Mouse (Mus musculus): ENCODE results near the gene Map3k13. TPM values are rescaled to one million over a fixed set of nuclear protein-coding genes. Genes with fewer than 3 reads are reported as not detected.

Map3k13 gene
- polyA plus RNA-seq, 1 experiment from 2014 or later = 0.35 TPM

Other genes starting within 250 kb of the Map3k13 start
- 2.6 and 3.7 TPM in 2 replicates for gene 2510009E07Rik, start 99.7 kb upstream of the Map3k13 start, polyA plus RNA-seq (2015; fragmentation: Nextera tagmentation; extraction: Ambion mirVana)
- gene Ehhadh, start 6.5 kb upstream of the Map3k13 start, polyA plus RNA-seq (2015; fragmentation: Nextera tagmentation; extraction: Ambion mirVana) = 5.9 and 6.4 TPM in 2 replicates
- 27.2 and 31.1 TPM in 2 replicates for gene Tmem41a, start 153.2 kb downstream of the Map3k13 start, polyA plus RNA-seq (2015; fragmentation: Nextera tagmentation; extraction: Ambion mirVana)
- gene Liph, start 201.3 kb downstream of the Map3k13 start, polyA plus RNA-seq (2015; fragmentation: Nextera tagmentation; extraction: Ambion mirVana) = 1.3 and 1.8 TPM in 2 replicates
- gene Senp2, start 215.1 kb downstream of the Map3k13 start, polyA plus RNA-seq (2015; fragmentation: Nextera tagmentation; extraction: Ambion mirVana) = 35.2 and 44.1 TPM in 2 replicates